Mouse (Mus musculus) MEL (cell line): ENCODE results near the gene 4933428G20Rik. TPM values are rescaled to one million over a fixed set of nuclear protein-coding genes. Genes with fewer than 3 reads are reported as not detected.

Experiments used
- DNase-seq: peaks from one replicate; pipeline ENCODE4 v3.0.0; 2011; ENCODE audit warnings: low read depth, low spot score
- H3K27ac ChIP-seq: 2 replicates; pipeline ENCODE4 v1.5.1; 2012; ENCODE audit warnings: low read depth, mild to moderate bottlenecking, control low read depth, low read length, moderate library complexity; ENCODE audit not compliant: control insufficient read depth
- H3K27me3 ChIP-seq, 2 experiments: fragments of 150-350 bp in 1 of 2; sonication (generic) in 1 of 2; 2 replicates each; pipeline ENCODE4 v1.6.1; 2012; ENCODE audit warnings: low read length in 2 of 2, mild to moderate bottlenecking in 2 of 2, improper control_type of control experiment in 1 of 2, moderate library complexity in 1 of 2; ENCODE audit not compliant: insufficient read depth in 2 of 2, control insufficient read depth in 1 of 2
- H3K36me3 ChIP-seq, 2 experiments: 2 replicates each; pipeline ENCODE4 v1.6.1; 2012 to 2014; ENCODE audit warnings: low read length in 2 of 2, improper control_type of control experiment in 1 of 2, inconsistent platforms in 1 of 2, mild to moderate bottlenecking in 1 of 2; ENCODE audit not compliant: insufficient read depth in 2 of 2, control insufficient read depth in 1 of 2
- H3K4me1 ChIP-seq, 2 experiments: fragments of 150-350 bp in 1 of 2; sonication (generic) in 1 of 2; 2 replicates each; pipeline ENCODE4 v1.6.1; 2012; ENCODE audit warnings: low read length in 2 of 2, improper control_type of control experiment in 1 of 2, mild to moderate bottlenecking in 1 of 2; ENCODE audit not compliant: insufficient read depth in 2 of 2, control insufficient read depth in 1 of 2
- H3K4me3 ChIP-seq, 2 experiments: fragments of 150-350 bp in 1 of 2; sonication (generic) in 1 of 2; 2 replicates each; pipeline ENCODE4 v1.5.1; 2012; ENCODE audit warnings: low read depth in 2 of 2, low read length in 2 of 2, mild to moderate bottlenecking in 2 of 2, moderate library complexity in 2 of 2, control low read depth in 1 of 2, improper control_type of control experiment in 1 of 2; ENCODE audit not compliant: control insufficient read depth in 1 of 2, insufficient read depth in 1 of 2
- H3K79me2 ChIP-seq: 2 replicates; pipeline ENCODE4 v1.6.1; 2012; ENCODE audit warnings: mild to moderate bottlenecking, low read length, moderate library complexity; ENCODE audit not compliant: control insufficient read depth, poor library complexity, insufficient read depth
- H3K9ac ChIP-seq: 2 replicates; pipeline ENCODE4 v1.6.1; 2012; ENCODE audit warnings: low read depth, mild to moderate bottlenecking, control low read depth, low read length, moderate library complexity; ENCODE audit not compliant: control insufficient read depth, poor library complexity, severe bottlenecking
- H3K9me3 ChIP-seq: fragments of 150-350 bp; sonication (generic); replicated peaks from 2 replicates; pipeline ENCODE4 v1.6.1; 2012; ENCODE audit warnings: mild to moderate bottlenecking, low read length, improper control_type of control experiment, moderate library complexity; ENCODE audit not compliant: insufficient read depth
- BHLHE40 ChIP-seq: IDR thresholded peaks from 2 replicates; pipeline ENCODE4 v1.6.1; 2012; ENCODE audit warnings: low read depth, mild to moderate bottlenecking, inconsistent platforms, low read length, improper control_type of control experiment, borderline replicate concordance
- CHD1 ChIP-seq: IDR thresholded peaks from 2 replicates; pipeline ENCODE4 v1.6.1; 2012; ENCODE audit warnings: low read depth, mild to moderate bottlenecking, inconsistent platforms, low read length, improper control_type of control experiment
- CHD2 ChIP-seq: IDR thresholded peaks from 2 replicates; pipeline ENCODE4 v1.6.1; 2011; ENCODE audit warnings: low read length, improper control_type of control experiment
- EP300 ChIP-seq, 2 experiments: IDR thresholded peaks; 2 replicates each; pipeline ENCODE4 v1.6.1; 2011; ENCODE audit warnings: improper control_type of control experiment in 2 of 2, low read length in 2 of 2, low read depth in 1 of 2, mild to moderate bottlenecking in 1 of 2
- ETS1 ChIP-seq: IDR thresholded peaks from 2 replicates; pipeline ENCODE4 v1.6.1; 2012; ENCODE audit warnings: low read depth, mild to moderate bottlenecking, inconsistent platforms, low read length, improper control_type of control experiment, moderate library complexity
- JUND ChIP-seq: IDR thresholded peaks from 2 replicates; pipeline ENCODE4 v1.6.1; 2011; ENCODE audit warnings: low read depth, mild to moderate bottlenecking, improper control_type of control experiment, low read length
- KAT2A ChIP-seq: conservative IDR thresholded peaks from 2 replicates; pipeline ENCODE4 v1.6.1; 2012; ENCODE audit warnings: low read depth, low read length, improper control_type of control experiment, inconsistent platforms
- MAX ChIP-seq: IDR thresholded peaks from 2 replicates; pipeline ENCODE4 v1.6.1; 2011; ENCODE audit warnings: low read length, improper control_type of control experiment
- MXI1 ChIP-seq: IDR thresholded peaks from 2 replicates; pipeline ENCODE4 v1.6.1; 2011; ENCODE audit warnings: mild to moderate bottlenecking, low read depth, low read length, improper control_type of control experiment
- MYB ChIP-seq: IDR thresholded peaks from 2 replicates; pipeline ENCODE4 v1.6.1; 2011; ENCODE audit warnings: mild to moderate bottlenecking, low read depth, low read length, improper control_type of control experiment
- MYC ChIP-seq: IDR thresholded peaks from 2 replicates; pipeline ENCODE4 v1.6.1; 2011; ENCODE audit warnings: low read depth, mild to moderate bottlenecking, low read length, improper control_type of control experiment, moderate library complexity
- NRF1 ChIP-seq: IDR thresholded peaks from 2 replicates; pipeline ENCODE4 v1.6.1; 2014; ENCODE audit warnings: low read depth, mild to moderate bottlenecking, inconsistent platforms, low read length, improper control_type of control experiment, moderate library complexity; ENCODE audit not compliant: poor library complexity, insufficient read depth, severe bottlenecking
- RAD21 ChIP-seq: IDR thresholded peaks from 2 replicates; pipeline ENCODE4 v1.6.1; 2011; ENCODE audit warnings: mild to moderate bottlenecking, low read depth, low read length, improper control_type of control experiment
- RCOR1 ChIP-seq: IDR thresholded peaks from 2 replicates; pipeline ENCODE4 v1.6.1; 2012; ENCODE audit warnings: low read depth, mild to moderate bottlenecking, inconsistent platforms, low read length, improper control_type of control experiment
- SMC3 ChIP-seq: IDR thresholded peaks from 2 replicates; pipeline ENCODE4 v1.6.1; 2011; ENCODE audit warnings: low read depth, low read length, improper control_type of control experiment
- TBP ChIP-seq: IDR thresholded peaks from 2 replicates; pipeline ENCODE4 v1.8.0; 2011; ENCODE audit warnings: low read depth, low read length, improper control_type of control experiment
- USF2 ChIP-seq, 2 experiments: IDR thresholded peaks; 2 replicates each; pipeline ENCODE4 v1.6.1; 2011 to 2012; ENCODE audit warnings: improper control_type of control experiment in 2 of 2, low read length in 2 of 2, borderline replicate concordance in 1 of 2, inconsistent platforms in 1 of 2, low read depth in 1 of 2, mild to moderate bottlenecking in 1 of 2; ENCODE audit not compliant: insufficient read depth in 1 of 2
- ZMIZ1 ChIP-seq: IDR thresholded peaks from 2 replicates; pipeline ENCODE4 v1.6.1; 2012; ENCODE audit warnings: low read depth, mild to moderate bottlenecking, inconsistent platforms, low read length, improper control_type of control experiment, moderate library complexity
- polyA plus RNA-seq, 2 experiments: library from polyadenylated mRNA; stranded (reverse) in 1 of 2; unstranded in 1 of 2; fragments of >175 nt in 1 of 2; fragments of >200 nt in 1 of 2; gene quantifications; 2 replicates each; pipeline versions ENCODE4 v1.2.1 to v1.2.4; 2012; ENCODE audit warnings: low replicate concordance in 2 of 2, low read depth in 1 of 2; ENCODE audit not compliant: insufficient read length in 2 of 2, insufficient read depth in 1 of 2, missing spikeins in 1 of 2
- total RNA-seq: library from RNA; depleted of rRNA; stranded (reverse); fragments of 300-350 nt; gene quantifications from 2 replicates; pipeline ENCODE4 v1.2.3, GENCODE M21; 2012

The 4933428G20Rik gene
- total and polyA plus RNA-seq, 3 experiments = 0.15 TPM; not detected in 2

GRCm38 (mm10) chr11:97513066-97513465 is 12.9 kb upstream of the 4933428G20Rik start:
- H3K27ac ChIP-seq = no peak overlapping the region
- no peak overlapping the region for H3K4me3 ChIP-seq
- no peaks in the 10 kb centered on the region for H3K9me3 ChIP-seq
- no peak for TF ChIP-seq RAD21
- no peak for TF ChIP-seq KAT2A
- TF ChIP-seq USF2 (IDR thresholded peaks at IDR 0.05; ENCODE audit: borderline replicate concordance in 1 of 2, insufficient read depth in 1 of 2, low read depth in 1 of 2, low read length in 2 of 2) = no peak
- TF ChIP-seq CHD2 = no peak
- no peak for TF ChIP-seq RCOR1
- no peak for TF ChIP-seq BHLHE40
- TF ChIP-seq ETS1 = no peak
- no peak for TF ChIP-seq MYB
- no peak for TF ChIP-seq ZMIZ1
- TF ChIP-seq SMC3 = no peak
- TF ChIP-seq JUND = no peak
- no peak for TF ChIP-seq TBP
- TF ChIP-seq MXI1 = no peak
- TF ChIP-seq MAX = no peak
- TF ChIP-seq EP300 (IDR thresholded peaks at IDR 0.05; ENCODE audit: low read depth in 1 of 2, low read length in 2 of 2) = no peak
- no peak overlapping the region for H3K9ac ChIP-seq
- DNase-seq = no peak
- H3K79me2 ChIP-seq = no peaks in the 10 kb centered on the region
- H3K4me1 ChIP-seq = peaks cover 3 to 16% of the 10 kb centered on the region in 2 experiments; a peak in 3 of 4 replicates
- H3K36me3 ChIP-seq = peaks cover 0 to 10% of the 10 kb centered on the region in 2 experiments; a peak in 2 of 4 replicates
- H3K27me3 ChIP-seq = no peaks in the 10 kb centered on the region; a peak in 1 of 4 replicates

GRCm38 (mm10) chr11:97512511-97512910 is 12.4 kb upstream of the 4933428G20Rik start:
- Histone ChIP-seq H3K9ac (no peak overlapping the region), H3K79me2 (no peaks in the 10 kb centered on the region), H3K9me3 (no peaks in the 10 kb centered on the region), H3K4me3 (no peak overlapping the region; a peak in 1 of 4 replicates), H3K36me3 (peaks cover 0 to 10% of the 10 kb centered on the region in 2 experiments; a peak in 2 of 4 replicates)
- DNase-seq = no peak
- no peak for TF ChIP-seq NRF1
- no peak for TF ChIP-seq USF2 (IDR thresholded peaks at IDR 0.05; ENCODE audit: borderline replicate concordance in 1 of 2, insufficient read depth in 1 of 2, low read depth in 1 of 2, low read length in 2 of 2)
- no peak for TF ChIP-seq CHD1
- TF ChIP-seq MYC = no peak
- TF ChIP-seq JUND = no peak
- TF ChIP-seq, all 39 proteins: peak for 0
- H3K27ac ChIP-seq = no peak overlapping the region
- no peaks in the 10 kb centered on the region; a peak in 1 of 4 replicates for H3K27me3 ChIP-seq
- H3K4me1 ChIP-seq = peaks cover 3 to 16% of the 10 kb centered on the region in 2 experiments; a peak in 3 of 4 replicates
